Mouse (Mus musculus): ENCODE measurements at regions not wholly inside any gene's neighbourhood (a gene's known extent, or its start where the extent isn't known, plus 50 kb on each side); places are given as distances from the start of the nearest gene placed in this dataset.

DNA sequence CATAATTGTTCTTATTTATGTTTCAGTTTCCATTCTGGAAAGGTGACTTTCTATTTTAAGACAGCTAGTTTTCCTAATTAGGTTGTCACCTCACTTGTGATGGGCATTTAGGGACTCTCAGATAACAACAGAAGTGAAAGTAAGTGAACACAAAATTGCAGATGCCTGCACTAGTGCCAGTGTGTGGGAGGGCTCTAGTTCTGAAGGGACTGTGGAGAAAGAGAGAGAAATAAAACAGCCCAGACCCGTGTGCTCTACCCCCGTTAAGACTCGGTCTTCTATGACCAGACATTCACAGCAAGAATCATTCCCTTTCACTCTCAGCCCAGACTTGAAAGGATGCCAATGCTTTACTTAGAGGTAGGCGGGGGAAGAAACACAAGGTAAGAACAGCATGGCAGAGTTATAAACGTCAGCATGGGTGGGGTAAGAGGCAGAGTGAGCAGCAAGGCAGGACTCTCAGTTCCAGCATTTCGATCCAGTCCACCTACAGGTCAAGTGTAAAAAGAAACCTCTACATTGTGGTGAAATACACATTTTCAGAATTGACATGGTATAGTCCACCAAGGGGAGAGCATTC, 170.1 kb upstream of the Thbs1 start:
- Histone ChIP-seq H3K4me3 (replicated peaks; ENCODE audit: low read length) (no peak overlapping the region), H3K4me1 (replicated peaks; ENCODE audit: control insufficient read depth, insufficient read depth, low read length) (peaks cover 7% of the 10 kb centered on the region), H3K9me3 (ENCODE audit: control insufficient read depth, low read length) (no peaks in the 10 kb centered on the region), H3K27me3 (replicated peaks; ENCODE audit: control insufficient read depth, insufficient read depth, low read length) (no peaks in the 10 kb centered on the region), H3K4me2 (ENCODE audit: low read length) (no peak overlapping the region), H3K9ac (replicated peaks; ENCODE audit: low read depth, low read length) (no peak overlapping the region), H3K27ac (ENCODE audit: low read length) (no peak overlapping the region), H3K36me3 (ENCODE audit: control insufficient read depth, insufficient read depth) (no peaks in the 10 kb centered on the region)
- ATAC-seq = no peak
- WGBS = 24% methylated on average over 6 of the region's 6 CpGs

DNA sequence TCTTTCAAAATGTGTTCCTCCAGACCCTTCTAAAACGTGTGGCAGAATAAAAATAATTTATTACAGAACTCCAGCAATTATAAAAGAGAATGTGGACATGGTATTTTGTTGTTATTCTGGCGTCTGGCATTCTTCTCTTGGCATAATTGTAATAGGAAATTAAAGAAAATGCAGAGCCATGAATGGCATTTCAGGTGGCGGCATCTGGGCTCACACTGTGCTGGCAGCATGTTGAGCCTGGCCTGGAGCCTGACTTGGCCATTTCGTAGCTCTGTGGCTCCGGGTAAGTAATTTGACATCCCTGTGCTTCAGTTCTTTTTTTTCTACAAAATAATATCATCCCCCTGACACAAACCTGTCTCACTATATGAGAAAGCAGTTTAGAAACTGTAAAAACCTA, 168.0 kb upstream of the Thbs1 start:
- no peak overlapping the region for H3K4me2 ChIP-seq (ENCODE audit: low read length)
- 23% methylated on average over 5 of the region's 5 CpGs for WGBS
- no peak overlapping the region for H3K4me3 ChIP-seq (replicated peaks; ENCODE audit: low read length)
- ATAC-seq = no peak
- peaks cover 2% of the 10 kb centered on the region; the same call in 1 of the 2 replicates for H3K4me1 ChIP-seq (replicated peaks; ENCODE audit: control insufficient read depth, insufficient read depth, low read length)
- H3K27ac ChIP-seq (ENCODE audit: low read length) = no peak overlapping the region
- no peaks in the 10 kb centered on the region for H3K9me3 ChIP-seq (ENCODE audit: control insufficient read depth, low read length)
- H3K9ac ChIP-seq (replicated peaks; ENCODE audit: low read depth, low read length) = no peak overlapping the region
- H3K27me3 ChIP-seq (replicated peaks; ENCODE audit: control insufficient read depth, insufficient read depth, low read length) = no peaks in the 10 kb centered on the region
- no peaks in the 10 kb centered on the region for H3K36me3 ChIP-seq (ENCODE audit: control insufficient read depth, insufficient read depth)

DNA sequence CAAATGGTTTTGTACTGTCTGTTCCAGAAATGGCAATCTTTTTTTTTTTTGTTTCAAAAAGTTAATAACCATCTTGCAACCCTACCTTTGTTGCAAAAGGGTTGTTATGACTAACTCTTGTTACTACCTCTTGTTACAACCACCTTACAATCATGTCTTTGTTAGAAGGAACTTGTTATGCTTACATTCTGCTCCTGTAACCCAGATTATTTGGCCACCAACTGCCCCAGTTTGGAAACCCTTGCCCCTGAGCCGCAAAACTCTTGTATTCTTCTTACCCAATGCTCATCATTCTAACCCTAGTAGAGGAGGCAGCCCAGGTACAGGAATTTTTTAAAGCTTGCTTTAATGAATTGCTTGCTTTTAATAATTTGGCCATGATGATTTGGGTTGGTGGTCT, 167.4 kb upstream of the Thbs1 start:
- H3K4me1 ChIP-seq (replicated peaks; ENCODE audit: control insufficient read depth, insufficient read depth, low read length) = peaks cover 2% of the 10 kb centered on the region; the same call in 1 of the 2 replicates
- H3K9me3 ChIP-seq (ENCODE audit: control insufficient read depth, low read length) = no peaks in the 10 kb centered on the region
- ATAC-seq = no peak
- H3K36me3 ChIP-seq (ENCODE audit: control insufficient read depth, insufficient read depth) = no peaks in the 10 kb centered on the region
- H3K27me3 ChIP-seq (replicated peaks; ENCODE audit: control insufficient read depth, insufficient read depth, low read length) = no peaks in the 10 kb centered on the region
- H3K4me3 ChIP-seq (replicated peaks; ENCODE audit: low read length) = no peak overlapping the region
- no peak overlapping the region for H3K27ac ChIP-seq (ENCODE audit: low read length)
- no peak overlapping the region for H3K9ac ChIP-seq (replicated peaks; ENCODE audit: low read depth, low read length)
- no peak overlapping the region for H3K4me2 ChIP-seq (ENCODE audit: low read length)
- WGBS = 92% methylated on average over 1 of the region's 1 CpGs

GRCm38 (mm10) chr2:117944942-117945341, 166.7 kb upstream of the Thbs1 start:
- Histone ChIP-seq H3K9me3 (ENCODE audit: control insufficient read depth, low read length) (no peaks in the 10 kb centered on the region), H3K9ac (replicated peaks; ENCODE audit: low read depth, low read length) (no peak overlapping the region), H3K4me3 (replicated peaks; ENCODE audit: low read length) (no peak overlapping the region), H3K27ac (ENCODE audit: low read length) (no peak overlapping the region), H3K4me1 (replicated peaks; ENCODE audit: control insufficient read depth, insufficient read depth, low read length) (peaks cover 2% of the 10 kb centered on the region; the same call in 1 of the 2 replicates), H3K27me3 (replicated peaks; ENCODE audit: control insufficient read depth, insufficient read depth, low read length) (no peaks in the 10 kb centered on the region), H3K4me2 (ENCODE audit: low read length) (no peak overlapping the region), H3K36me3 (ENCODE audit: control insufficient read depth, insufficient read depth) (no peaks in the 10 kb centered on the region)
- ATAC-seq = no peak
- WGBS = 83% methylated on average over 2 of the region's 2 CpGs

DNA sequence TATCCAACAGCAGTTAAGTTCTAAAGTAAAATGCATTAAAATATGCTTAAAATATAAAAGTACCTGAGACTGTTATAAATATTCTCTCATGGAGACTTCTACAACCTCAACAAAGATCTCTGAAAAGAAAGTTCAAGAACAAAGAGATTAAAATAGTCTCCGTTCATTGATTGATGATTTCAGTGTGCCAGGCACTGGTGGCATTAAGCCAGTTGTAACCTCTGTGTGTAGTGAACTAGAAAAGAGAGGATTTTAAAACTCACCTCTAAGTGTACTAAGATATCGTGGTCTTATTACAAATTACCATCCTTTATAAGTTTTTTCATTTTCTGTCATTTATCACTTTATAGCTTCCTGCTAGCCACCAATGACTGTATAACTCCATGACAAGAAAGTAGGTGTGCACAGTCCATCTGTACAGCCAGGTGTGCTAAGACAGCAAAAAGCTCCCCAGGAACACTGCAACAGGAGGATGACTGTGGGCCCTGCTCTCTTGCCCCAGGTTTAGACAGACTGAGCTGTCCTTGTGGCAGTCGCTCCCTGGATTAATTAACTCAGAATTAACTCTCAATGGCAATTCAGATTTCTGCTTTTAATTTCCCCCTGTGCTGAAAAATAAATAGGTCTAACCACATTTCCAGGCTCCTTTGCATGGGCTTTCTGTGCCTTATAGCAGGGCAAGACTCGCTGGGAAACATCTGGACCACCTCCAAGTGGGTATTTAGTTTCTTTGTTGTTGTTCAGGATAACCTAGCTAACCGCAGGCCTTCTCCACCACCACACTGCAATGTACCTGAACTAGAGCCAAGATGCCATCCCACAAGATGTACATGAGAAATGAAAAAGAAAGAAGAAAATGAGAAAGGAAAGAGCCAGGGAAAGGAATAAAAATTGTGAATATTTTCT, 161.0 kb upstream of the Thbs1 start:
- ATAC-seq = no peak
- no peak overlapping the region for H3K27ac ChIP-seq (ENCODE audit: low read length)

DNA sequence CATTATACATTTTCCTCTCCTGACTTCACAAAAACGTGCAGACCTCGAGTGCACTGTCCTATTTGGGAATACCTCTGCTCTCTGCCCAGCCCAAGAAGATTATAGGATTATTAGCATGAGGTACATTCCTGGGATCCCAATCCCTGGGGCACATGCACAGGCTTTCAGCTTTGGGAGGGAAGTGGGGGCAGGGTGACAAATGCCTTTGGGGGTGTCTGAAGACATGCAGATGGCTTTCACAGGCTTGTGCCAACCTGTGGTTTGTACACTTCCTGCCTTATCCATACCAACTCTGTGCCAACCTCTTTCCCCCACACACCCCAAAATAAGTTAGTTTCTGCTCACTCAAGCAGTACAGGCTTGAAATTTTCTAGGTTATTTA, 160.3 kb upstream of the Thbs1 start:
- 42% methylated on average over 2 of the region's 2 CpGs for WGBS
- no peak overlapping the region for H3K9ac ChIP-seq (replicated peaks; ENCODE audit: low read depth, low read length)
- no peak for ATAC-seq
- H3K27me3 ChIP-seq (replicated peaks; ENCODE audit: control insufficient read depth, insufficient read depth, low read length) = no peaks in the 10 kb centered on the region
- no peak overlapping the region for H3K4me2 ChIP-seq (ENCODE audit: low read length)
- H3K9me3 ChIP-seq (ENCODE audit: control insufficient read depth, low read length) = no peaks in the 10 kb centered on the region
- no peaks in the 10 kb centered on the region for H3K36me3 ChIP-seq (ENCODE audit: control insufficient read depth, insufficient read depth)
- 0 out of 2 replicates have a peak, but pooled peaks cover 4% of the 10 kb centered on the region for H3K4me1 ChIP-seq (replicated peaks; ENCODE audit: control insufficient read depth, insufficient read depth, low read length)
- H3K27ac ChIP-seq (ENCODE audit: low read length) = no peak overlapping the region
- H3K4me3 ChIP-seq (replicated peaks; ENCODE audit: low read length) = no peak overlapping the region

More for the DNA sequence above, 161.0 kb upstream of the Thbs1 start:
- WGBS = 27% methylated on average over 5 of the region's 5 CpGs
- Histone ChIP-seq H3K4me2 (ENCODE audit: low read length) (no peak overlapping the region), H3K4me3 (replicated peaks; ENCODE audit: low read length) (no peak overlapping the region), H3K27me3 (replicated peaks; ENCODE audit: control insufficient read depth, insufficient read depth, low read length) (no peaks in the 10 kb centered on the region), H3K9ac (replicated peaks; ENCODE audit: low read depth, low read length) (no peak overlapping the region), H3K36me3 (ENCODE audit: control insufficient read depth, insufficient read depth) (no peaks in the 10 kb centered on the region), H3K9me3 (ENCODE audit: control insufficient read depth, low read length) (no peaks in the 10 kb centered on the region), H3K4me1 (replicated peaks; ENCODE audit: control insufficient read depth, insufficient read depth, low read length) (0 out of 2 replicates have a peak, but pooled peaks cover 4% of the 10 kb centered on the region)

DNA sequence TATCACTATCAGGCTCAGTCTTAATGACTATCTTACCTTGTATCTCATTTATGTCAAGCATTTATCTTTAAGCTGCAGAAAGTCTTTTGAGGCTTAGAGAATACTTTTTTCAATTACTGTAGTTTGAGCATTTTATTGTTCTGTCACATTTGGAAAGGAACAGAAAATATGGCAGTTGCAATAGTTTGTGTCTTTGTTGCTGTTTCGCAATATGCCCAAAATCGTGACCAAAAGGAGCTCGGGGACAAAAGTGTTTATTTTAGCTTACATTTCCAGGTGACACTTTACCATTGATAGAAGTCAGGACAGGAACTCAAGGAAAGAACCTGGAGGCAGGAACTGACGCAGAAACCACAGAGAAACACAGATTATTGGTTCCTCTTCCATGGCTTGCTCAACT, 152.9 kb upstream of the Thbs1 start:
- no peak overlapping the region for H3K9ac ChIP-seq (replicated peaks; ENCODE audit: low read depth, low read length)
- H3K9me3 ChIP-seq (ENCODE audit: control insufficient read depth, low read length) = no peaks in the 10 kb centered on the region
- H3K4me2 ChIP-seq (ENCODE audit: low read length) = no peak overlapping the region
- no peaks in the 10 kb centered on the region for H3K27me3 ChIP-seq (replicated peaks; ENCODE audit: control insufficient read depth, insufficient read depth, low read length)
- H3K27ac ChIP-seq (ENCODE audit: low read length) = no peak overlapping the region
- no peaks in the 10 kb centered on the region for H3K36me3 ChIP-seq (ENCODE audit: control insufficient read depth, insufficient read depth)
- no peak for ATAC-seq
- no peaks in the 10 kb centered on the region for H3K4me1 ChIP-seq (replicated peaks; ENCODE audit: control insufficient read depth, insufficient read depth, low read length)
- 96% methylated on average over 4 of the region's 4 CpGs for WGBS
- no peak overlapping the region for H3K4me3 ChIP-seq (replicated peaks; ENCODE audit: low read length)

DNA sequence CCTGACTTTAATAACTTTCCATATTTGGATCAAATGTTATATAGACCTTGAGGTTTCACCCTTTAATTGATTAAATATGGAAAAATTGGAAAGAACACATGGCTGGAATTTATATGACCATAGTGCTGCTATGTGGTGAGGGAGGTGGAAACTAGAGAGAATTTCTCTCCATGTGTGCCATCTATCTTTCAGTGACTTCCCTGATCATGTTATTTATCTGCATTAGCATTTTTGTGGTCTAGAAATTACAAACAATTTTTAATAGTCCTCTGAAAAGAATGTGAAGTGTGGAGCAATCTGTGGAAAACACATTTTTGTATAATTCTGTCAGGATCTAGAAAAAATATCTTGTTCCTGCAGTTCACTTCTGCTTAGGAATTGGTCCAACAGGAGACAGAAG, 152.2 kb upstream of the Thbs1 start:
- Histone ChIP-seq H3K4me1 (replicated peaks; ENCODE audit: control insufficient read depth, insufficient read depth, low read length) (no peaks in the 10 kb centered on the region), H3K27ac (ENCODE audit: low read length) (no peak overlapping the region), H3K4me2 (ENCODE audit: low read length) (no peak overlapping the region), H3K36me3 (ENCODE audit: control insufficient read depth, insufficient read depth) (no peaks in the 10 kb centered on the region), H3K27me3 (replicated peaks; ENCODE audit: control insufficient read depth, insufficient read depth, low read length) (no peaks in the 10 kb centered on the region), H3K9ac (replicated peaks; ENCODE audit: low read depth, low read length) (no peak overlapping the region), H3K9me3 (ENCODE audit: control insufficient read depth, low read length) (no peaks in the 10 kb centered on the region), H3K4me3 (replicated peaks; ENCODE audit: low read length) (no peak overlapping the region)
- no peak for ATAC-seq

- WGBS = 83% methylated on average over 4 of the region's 4 CpGs
- no peak overlapping the region for H3K4me3 ChIP-seq (replicated peaks; ENCODE audit: low read length)
- no peak for ATAC-seq
- H3K4me2 ChIP-seq (ENCODE audit: low read length) = no peak overlapping the region
- H3K27ac ChIP-seq (ENCODE audit: low read length) = no peak overlapping the region
- H3K4me1 ChIP-seq (replicated peaks; ENCODE audit: control insufficient read depth, insufficient read depth, low read length) = no peaks in the 10 kb centered on the region
- no peaks in the 10 kb centered on the region for H3K27me3 ChIP-seq (replicated peaks; ENCODE audit: control insufficient read depth, insufficient read depth, low read length)
- no peak overlapping the region for H3K9ac ChIP-seq (replicated peaks; ENCODE audit: low read depth, low read length)
- H3K36me3 ChIP-seq (ENCODE audit: control insufficient read depth, insufficient read depth) = no peaks in the 10 kb centered on the region
- no peaks in the 10 kb centered on the region for H3K9me3 ChIP-seq (ENCODE audit: control insufficient read depth, low read length)
Observed at GRCm38 (mm10) chr2:117962531-117962930, 149.1 kb upstream of the Thbs1 start.
